Mouse (Mus musculus) testis, adult 10 weeks (tissue): Measurements from ENCODE around the gene Lrrc27. TPM values are rescaled to one million over a fixed set of nuclear protein-coding genes. Genes with fewer than 3 reads are reported as not detected.

ENCODE experiments used
- polyA plus RNA-seq: library from polyadenylated mRNA; stranded (reverse); fragments of 350-450 nt; fragmentation: Illumina TruSeq; extraction: RNeasy Lipid Tissue Mini Kit (QIAGEN cat#74804); gene quantifications from one replicate; pipeline ENCODE4 v1.2.3, GENCODE M21; 2014; ENCODE audit warnings: low read depth, low replicate concordance

The Lrrc27 gene
- 710 TPM for polyA plus RNA-seq

DNA sequence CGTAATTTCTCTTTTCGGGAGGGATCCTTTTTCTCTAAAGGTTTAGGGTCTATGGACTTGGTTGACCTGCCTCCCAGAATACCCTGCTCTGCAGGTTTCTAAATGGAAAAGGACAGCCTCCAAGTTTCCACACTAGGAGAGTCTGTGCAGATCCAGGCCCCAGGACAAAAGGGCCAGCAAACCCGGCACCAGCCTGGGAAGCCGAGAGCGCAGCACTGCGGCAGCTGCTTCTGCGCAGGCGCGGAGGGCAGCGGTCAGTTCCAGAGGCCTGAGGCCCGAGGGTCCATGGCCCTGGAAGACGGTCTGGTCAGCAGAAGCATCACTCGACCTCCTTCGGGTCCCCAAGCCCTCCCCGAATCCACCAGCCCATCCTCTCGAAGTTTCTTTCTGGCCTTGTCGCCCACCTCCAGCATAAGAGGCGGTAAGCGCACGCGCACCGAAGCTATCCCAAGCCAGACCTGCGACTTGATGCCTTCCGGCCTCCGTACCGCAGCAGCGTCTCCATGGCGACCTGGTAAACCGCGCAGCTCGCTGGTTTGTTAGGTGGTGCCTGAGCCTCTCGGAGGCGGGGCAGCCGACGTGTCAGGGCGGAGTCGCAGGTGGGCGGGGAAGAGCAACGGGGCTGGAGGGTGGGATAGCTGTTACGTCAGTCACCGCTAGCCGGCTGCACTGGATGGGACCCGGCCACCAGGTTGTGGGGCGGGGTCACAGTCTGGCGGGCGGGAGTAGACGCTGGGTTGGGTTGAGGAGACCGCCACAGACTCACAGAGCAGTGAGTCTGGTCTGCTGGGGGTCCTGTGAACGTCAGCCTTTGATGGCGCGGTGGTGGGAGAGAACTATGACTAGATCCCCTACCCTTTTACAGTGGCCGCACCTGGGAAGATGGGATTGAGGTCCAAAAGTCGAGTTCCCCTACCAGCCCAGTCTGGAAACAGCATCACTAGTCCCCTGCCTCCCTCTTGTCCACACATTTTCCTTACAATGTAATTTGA, at the start of gene Lrrc27, which contains the start of gene Stk32c:
TSS of gene Lrrc27 (plus strand) at position 235 of the 992 bp plus-strand sequence.
TSS of gene Stk32c (minus strand) at position 554 of the 992 bp plus-strand sequence.

DNA sequence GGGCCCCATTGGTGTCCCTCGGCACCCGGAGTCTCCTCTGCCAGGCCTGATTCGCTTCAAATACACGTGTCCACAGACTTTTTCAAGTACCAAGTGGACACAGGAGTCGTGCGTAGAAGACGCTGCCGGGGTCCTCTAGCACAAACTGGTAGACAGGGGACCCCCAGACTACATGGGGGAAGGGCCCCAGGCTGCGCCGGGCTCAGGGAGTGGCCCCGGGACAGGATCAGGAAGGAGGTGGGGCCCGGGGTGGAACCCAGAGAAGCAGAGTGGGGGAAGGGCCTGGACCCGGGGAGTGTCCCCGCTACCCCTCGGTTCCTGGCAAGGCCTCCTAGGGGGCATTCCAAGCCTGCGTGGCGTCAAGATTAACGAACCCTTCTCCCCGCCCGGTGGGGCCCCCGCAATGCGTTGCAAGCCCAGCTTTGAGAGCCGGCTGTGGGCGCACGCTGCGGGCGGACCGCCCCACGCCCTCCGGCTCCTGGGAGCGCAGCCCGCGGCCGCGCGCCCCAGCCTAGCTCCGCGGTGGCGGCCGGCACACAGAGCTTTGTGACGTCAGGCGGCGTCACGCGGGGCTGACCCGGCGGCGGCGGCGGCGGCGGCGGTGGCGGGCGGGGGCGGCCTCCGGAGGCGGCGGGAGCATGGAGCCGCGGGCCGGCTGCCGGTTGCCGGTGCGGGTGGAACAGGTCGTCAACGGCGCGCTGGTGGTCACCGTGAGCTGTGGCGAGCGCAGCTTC, 35.3 kb downstream of the Lrrc27 start, which contains the start of gene Pwwp2b:
TSS of gene Pwwp2b (plus strand) at position 602 of the 734 bp plus-strand sequence.

Other genes with a start within 250 kb of the Lrrc27 start
- 1.1 TPM for gene Dpysl4, start 127.0 kb upstream of the Lrrc27 start, polyA plus RNA-seq
- gene Stk32c, start 319 bp downstream of the Lrrc27 start, polyA plus RNA-seq, result 0.25 TPM
- 13.2 TPM for gene Pwwp2b, start 35.5 kb downstream of the Lrrc27 start, polyA plus RNA-seq
- gene Inpp5a, start 176.1 kb downstream of the Lrrc27 start, polyA plus RNA-seq, result 31.7 TPM